Mouse (Mus musculus) heart, adult 9 months (tissue): ENCODE measurements around the gene Setd1b.

Experiments
- DNase-seq, 2 experiments: peaks; one replicate each; pipeline ENCODE4 v3.0.0; 2022; ENCODE audit warnings: low spot score in 2 of 2

The Setd1b gene

DNA sequence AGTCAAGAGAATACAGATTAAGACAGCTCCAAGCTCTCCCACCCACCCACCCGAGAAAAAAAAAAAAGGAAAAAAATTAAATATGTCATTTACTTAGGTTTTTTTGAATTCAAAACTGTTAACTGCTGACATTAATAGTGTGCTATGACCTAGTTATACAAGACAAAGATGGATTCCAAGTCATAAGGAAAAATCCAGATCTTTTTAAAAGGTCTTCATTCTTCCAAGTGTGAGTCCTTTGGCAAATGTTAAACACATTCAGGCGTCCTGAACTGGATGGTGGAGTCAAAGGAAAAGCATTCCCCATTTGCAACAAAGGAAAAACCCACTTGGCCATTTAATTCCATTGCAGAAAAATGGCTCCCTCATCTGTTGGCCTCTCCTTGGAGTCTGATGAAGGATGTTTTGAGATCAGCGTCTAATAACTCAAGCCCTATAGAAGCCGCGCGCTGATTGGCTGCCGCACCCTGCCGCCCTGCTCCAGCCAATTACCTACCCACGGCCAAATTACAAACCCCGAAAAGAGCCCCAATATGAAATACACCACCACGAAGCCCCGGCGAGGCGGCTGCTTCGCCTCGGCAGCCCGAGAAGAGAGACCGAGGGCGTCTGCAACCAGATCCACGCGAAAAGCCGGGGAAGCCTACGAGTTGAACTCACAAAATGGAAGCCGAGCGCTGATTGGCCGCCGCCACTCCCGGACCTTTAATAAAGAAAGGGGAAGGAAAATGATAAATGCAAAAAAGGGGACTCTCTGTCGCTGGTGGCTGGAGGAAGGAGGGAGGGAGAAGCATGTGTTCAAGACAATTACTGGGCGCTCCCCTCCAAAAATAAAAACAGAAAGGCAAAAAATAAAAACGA is 1.1 kb upstream of the Setd1b start:
- DNase-seq: peak; percentile 97 to 98

DNA sequence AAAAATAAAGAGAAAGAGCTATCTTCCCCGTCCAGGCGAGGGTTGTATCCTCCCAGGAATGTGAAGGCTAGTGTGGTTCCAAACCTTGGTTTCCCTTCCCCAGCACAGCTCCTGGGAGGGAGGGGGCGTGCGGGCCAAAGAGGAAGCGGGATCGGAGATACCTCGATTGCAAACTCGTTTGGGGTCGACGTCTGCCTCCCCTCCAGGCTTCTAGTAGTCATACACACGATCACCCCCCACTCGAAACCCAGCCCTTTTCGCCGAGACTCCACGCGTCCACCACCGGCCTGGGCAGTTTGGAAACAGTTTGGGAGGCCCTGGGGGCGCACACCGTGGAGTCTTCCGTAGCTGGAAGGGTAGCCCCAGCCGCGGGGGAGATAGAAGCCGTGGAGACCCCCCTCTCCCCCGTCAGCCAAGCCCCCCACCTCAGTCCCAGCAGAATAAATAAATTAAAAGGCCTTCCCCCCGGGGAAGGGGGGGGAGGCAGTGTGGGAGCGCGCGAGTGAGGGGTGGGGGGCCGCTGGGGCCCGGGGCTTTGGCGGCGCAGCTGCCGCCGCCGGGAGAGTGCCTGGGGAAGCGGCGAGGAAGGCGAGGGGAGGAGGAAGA is 335 bp upstream of the Setd1b start:
- DNase-seq: no peak

DNA sequence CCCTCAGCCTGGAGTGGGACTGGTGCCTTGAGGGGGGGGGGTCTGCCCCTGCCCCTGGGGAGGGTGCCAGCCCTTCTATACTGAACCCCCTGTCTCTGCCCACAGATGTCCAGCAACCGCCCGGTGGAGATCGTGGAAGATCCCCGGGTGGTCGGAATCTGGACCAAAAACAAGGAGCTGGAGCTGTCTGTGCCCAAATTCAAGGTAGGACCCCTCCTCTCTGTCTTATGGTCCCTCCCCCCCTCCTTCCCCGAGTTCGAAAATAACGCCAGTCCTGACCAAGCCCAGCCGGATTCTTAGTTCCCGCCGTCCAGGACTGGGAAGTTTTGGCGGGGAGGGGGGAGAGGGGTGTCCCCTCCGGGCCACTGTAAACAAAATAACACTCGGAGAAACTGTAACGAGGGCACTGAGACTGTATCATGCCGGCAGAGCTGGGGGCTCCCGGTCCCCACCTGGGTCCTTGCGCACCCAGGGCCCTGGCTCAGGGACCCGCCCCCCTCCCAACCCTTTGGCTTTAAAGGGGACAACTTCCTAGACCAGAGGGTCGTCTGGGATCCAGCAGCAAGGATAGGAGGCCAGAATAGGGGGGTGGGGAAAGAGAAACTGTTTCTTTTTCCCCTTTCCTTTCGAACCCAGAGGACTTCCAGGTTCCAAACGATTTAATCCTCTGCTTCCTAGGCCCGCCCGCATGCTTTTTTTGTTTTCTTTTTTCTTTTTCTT is 1.4 kb downstream of the Setd1b start:
- DNase-seq: peak; percentile 37 to 45

DNA sequence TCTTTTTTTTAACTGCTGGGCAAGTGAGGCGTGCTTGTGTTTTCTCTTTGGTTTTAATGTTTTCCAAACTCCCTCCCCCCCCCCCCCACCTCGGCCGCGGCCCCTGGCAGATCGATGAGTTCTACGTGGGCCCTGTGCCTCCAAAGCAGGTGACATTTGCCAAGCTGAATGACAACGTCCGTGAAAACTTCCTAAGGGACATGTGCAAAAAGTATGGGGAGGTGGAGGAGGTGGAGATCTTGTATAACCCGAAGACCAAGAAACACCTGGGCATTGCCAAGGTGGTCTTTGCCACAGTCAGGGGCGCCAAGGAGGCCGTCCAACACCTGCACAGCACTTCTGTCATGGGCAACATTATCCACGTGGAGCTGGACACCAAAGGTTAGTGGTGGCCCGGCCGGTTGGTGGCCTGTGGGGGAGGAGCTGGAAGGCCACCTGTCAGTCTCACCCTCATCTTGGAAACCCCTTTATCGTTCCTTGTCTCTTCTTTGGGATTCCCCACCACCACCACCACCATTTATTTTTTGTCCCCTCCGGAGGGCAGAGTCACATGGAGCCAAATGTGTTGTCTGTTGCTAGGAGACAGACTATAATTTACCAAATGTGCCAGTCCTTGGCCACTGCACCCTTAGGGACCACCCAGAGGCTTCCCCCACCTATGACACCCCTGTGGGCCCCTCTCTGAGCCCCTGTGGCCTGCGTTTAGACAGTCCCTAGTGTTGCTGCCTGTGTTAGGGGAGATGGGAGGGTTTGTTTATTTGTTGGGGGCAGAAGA is 2.2 kb downstream of the Setd1b start:
- peak in 1 of 2 experiments; percentile 18 for DNase-seq

DNA sequence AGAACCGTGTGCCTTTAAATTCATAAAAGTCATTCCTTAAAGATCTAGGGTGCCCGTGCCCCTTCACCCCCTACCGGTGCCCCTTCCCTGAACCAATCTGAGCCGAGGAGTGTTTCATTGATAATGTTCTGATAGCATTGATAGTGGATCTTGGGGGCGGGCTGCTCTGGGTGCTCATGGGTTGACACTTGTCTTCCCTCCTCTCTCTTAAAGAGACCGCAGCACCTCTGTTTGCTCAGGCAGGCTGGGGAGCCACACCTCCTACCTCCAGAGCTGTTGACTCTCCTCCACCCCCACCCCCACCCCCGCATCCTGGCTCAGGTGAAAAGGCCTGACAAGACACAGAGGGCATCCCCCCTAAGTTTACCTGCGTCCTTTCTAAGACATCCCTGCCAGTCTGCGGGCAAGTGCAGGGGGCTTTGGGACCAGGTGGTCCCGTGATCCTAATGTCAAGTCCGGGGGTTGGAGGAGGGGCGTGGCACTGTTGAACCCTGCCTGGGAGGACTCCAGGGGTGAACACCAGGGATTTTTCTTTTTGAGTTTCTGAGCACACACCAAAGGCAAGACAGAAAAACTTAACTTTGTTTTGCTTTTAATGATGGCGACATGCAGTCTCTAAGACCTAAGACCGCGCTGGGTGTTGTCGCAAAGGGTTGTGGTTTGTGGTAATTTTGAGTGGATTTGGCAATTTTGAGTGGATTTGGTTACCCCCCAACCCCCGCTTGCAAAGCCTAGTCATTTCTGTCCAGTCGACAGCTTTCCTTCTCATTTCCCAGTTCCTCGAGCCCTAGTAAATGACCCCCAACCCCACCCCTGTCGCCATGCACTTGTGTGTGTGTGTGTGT is 3.0 kb downstream of the Setd1b start:
- DNase-seq: no peak

DNA sequence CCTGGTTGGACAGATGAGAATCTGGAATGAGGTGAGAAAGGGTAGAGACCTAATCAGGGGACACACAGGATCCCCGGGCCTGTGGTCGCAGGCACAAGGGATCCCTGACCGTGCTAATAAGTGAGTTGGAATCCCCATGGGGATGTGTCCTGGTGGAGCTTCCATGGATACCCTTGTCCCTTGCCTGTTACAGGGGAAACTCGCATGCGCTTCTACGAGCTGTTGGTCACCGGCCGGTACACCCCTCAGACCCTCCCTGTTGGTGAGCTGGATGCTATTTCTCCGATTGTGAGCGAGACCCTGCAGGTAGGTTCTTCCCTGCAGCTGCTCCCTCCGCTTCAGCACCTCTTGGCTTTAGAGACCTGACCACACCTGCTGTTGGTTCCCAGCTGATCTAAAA is 4.4 kb downstream of the Setd1b start:
- no peak for DNase-seq

DNA sequence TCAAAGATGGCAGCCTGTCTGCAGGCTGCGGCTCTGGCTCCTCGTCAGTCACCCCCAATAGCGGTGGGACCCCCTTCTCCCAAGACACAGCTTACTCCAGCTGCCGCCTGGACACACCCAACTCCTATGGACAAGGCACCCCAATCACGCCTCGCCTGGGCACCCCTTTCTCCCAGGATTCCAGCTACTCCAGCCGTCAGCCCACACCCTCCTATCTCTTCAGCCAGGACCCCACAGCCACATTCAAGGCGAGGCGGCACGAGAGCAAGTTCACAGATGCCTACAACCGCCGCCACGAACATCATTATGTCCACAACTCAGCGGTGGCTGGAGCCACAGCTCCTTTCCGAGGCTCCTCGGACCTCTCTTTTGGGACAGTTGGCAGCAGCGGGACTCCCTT is 5.6 kb downstream of the Setd1b start:
- no peak for DNase-seq

DNA sequence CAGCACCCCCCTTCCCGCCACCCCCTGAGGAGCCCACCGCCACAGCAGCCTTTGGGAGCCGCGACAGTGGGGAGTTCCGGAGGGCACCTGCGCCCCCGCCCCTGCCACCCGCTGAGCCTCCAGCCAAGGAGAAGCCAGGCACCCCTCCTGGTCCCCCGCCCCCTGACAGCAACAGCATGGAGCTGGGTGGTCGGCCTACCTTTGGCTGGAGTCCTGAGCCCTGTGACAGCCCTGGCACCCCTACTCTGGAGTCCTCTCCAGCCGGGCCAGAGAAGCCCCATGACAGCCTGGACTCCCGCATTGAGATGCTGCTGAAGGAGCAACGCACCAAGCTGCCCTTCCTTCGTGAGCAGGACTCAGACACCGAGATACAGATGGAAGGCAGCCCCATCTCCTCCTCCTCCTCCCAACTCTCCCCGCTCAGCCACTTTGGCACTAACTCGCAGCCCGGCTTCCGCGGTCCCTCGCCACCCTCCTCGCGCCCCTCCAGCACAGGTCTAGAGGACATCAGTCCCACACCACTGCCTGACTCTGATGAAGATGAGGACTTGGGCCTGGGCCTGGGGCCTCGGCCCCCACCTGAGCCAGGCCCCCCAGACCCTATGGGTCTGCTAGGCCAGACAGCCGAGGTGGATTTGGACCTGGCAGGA is 6.2 kb downstream of the Setd1b start:
- DNase-seq: no peak

DNA sequence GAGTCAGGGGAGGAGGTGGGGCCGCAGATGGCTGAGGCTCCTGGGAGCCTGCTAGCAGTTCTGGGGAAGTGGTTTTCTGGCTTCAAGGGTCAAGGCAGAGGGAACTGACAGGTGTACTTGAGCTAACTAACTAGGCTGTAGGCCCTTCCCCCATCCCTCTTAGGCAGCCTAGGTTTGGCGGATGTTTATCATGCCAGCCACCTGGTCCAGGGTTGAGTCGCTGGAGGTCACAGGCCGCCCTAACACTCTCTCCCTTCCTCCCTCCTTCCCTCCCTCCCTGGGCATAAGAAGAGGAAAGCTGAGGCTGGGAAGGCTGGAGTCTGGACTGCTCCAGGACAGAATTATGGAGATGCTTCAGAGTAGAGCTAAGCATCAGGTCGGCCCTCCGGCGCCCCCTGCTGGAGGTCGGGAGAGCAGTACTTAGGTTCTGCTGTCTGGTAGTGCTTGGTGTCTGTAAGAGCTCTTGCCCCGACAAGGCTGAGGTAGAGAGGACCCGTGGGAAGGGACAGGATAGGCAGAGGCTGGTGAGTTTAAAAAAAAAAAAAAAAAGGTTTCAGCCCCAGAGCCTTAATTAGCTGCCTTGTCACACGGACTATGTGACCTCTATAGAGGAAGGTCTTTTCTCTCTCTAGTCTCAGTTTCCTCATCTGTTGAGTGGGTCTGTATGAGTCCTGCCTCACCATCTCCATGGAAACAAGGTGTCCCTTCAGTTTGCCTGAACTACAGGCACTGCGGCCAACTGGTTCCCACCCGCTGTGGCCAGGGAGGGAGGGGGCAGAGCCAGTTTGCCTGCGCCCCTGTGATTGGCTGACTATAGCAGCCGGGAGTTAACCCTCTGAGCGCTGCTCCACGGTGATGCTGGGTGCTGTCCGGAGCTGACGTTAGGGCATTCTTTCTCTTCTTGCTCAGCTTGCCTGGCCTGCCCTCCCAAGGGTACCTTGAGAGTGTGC is 7.7 kb downstream of the Setd1b start:
- DNase-seq: peak; percentile 74 to 88

DNA sequence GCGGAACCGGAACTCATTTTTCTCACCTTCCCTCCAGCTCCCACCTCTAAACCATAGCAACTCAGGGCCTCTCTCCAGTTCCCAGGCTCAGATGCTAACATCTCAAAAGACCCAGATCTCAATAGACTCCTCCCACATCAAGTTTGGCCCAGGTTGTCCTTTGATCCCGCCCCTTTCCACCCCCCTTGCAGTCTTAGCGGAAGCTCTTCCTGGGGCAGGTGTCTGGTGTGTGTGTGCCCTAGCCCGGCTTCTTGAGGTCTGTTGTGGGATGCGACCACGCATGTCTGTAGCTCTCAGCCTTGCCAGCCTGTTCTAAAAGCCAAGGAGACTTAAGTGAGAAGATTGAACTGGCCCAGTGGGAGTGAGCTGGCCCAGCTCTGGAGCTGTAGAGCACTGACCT is 8.6 kb downstream of the Setd1b start:
- no peak for DNase-seq

DNA sequence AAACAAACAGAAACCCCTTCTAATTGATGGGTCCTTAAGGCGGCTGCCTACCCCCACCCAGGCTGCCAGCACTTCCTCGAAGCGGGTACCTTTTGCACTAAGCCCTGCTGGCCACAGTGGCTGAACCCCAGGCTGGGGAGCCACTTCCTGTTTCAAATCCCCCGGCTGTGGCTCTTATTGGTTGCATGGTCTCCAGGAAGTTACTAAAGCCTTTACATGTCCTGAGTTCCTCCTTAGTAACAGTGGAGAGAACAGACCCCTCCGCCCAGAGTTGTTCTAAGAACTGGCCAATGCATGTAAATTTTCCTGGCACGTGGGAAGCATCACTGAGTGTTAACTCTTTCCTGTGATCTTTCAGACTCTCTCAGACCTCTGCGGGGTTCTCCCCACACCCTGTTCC is 9.1 kb downstream of the Setd1b start:
- peak; percentile 48 to 67 for DNase-seq

DNA sequence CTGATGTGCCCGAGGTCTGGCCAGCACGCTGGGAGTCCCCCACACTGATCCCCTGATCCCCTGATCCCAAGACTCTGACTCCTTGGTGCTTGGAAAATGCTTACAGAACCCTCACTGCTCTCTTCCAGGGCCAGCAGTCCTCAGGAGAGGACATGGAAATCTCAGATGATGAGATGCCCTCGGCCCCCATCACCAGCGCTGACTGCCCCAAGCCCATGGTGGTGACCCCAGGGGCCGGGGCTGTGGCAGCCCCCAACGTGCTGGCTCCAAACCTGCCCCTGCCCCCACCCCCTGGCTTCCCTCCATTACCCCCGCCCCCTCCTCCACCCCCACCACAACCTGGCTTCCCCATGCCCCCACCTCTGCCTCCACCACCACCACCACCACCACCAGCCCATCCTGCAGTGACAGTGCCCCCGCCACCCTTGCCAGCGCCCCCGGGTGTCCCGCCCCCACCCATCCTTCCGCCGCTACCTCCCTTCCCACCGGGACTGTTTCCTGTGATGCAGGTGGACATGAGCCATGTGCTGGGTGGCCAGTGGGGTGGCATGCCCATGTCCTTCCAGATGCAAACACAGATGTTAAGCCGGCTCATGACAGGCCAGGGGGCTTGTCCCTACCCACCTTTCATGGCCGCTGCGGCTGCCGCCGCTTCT is 9.8 kb downstream of the Setd1b start:
- no peak for DNase-seq

DNA sequence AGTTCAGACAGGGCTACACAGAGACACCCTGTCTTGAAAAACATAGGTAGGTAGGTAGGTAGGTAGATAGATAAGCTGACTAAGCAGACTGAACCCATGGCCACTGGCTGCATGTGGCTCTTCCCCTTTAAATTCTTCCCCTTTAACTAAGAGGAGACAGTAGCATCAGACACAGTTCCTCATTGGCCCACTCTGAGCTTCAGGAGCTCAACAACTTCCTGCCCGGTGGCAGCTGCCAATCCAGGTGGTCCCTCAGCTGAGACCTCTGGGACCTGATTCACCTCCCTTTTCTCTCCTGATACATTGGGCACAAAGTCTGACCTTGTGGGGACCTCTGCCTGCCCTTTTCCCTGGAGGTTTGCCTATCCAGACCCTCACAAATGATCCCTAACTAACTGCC is 10.9 kb downstream of the Setd1b start:
- DNase-seq: no peak

DNA sequence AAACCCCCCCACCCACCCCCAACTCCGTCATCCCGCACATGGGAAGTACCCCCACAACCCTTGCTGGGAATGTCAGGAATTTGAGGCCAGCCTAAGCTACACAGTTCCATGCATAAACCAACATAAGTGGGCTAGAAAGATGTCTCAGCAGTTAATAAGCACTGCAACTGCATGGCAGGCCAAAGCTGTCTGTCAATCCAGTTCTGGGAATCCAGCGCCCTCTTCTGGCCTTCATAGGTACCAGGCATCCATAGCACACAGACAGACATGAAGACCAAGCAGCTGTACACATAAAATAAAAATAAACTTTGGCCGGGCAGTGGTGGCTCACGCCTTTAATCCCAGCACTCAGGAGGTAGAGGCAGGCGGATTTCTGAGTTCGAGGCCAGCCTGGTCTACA is 13.4 kb downstream of the Setd1b start:
- DNase-seq: peak; percentile 35 to 72

DNA sequence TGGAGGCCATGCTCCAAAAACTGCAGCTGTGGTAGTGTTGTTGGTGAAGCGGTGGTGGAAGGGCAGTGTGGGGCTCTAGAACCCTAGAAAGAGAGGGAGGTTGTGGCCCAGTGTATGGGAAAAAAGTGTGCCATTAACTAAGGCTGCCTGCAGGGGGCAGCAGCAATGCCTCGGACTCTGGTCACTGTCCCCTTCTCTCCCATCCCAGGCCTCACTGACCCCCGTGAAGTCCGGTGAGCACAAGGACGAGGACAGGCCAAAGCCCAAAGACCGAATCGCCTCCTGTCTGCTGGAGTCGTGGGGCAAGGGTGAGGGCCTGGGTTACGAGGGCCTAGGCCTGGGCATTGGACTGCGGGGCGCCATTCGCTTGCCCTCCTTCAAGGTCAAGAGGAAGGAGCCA is 14.8 kb downstream of the Setd1b start:
- DNase-seq: no peak

DNA sequence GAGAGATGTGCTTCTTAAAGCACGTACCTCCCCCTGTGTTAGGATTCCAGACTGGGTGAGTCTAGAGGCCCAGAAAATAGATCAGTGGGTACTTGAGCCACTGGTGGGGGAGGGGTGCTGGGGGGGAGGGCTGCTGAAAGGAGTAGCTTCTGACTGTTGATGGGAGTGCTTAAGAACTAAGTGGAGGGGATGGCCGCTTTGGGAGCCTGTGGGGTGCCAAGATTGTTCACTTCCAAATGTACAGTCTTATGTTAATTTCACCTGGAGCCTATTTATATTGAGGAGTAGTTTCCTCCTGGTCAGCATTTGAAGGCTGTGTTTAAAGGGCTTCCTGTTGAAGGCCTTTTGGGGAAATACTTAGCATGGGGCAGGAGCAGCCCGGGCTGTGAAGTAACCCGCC is 16.0 kb downstream of the Setd1b start:
- DNase-seq: no peak

DNA sequence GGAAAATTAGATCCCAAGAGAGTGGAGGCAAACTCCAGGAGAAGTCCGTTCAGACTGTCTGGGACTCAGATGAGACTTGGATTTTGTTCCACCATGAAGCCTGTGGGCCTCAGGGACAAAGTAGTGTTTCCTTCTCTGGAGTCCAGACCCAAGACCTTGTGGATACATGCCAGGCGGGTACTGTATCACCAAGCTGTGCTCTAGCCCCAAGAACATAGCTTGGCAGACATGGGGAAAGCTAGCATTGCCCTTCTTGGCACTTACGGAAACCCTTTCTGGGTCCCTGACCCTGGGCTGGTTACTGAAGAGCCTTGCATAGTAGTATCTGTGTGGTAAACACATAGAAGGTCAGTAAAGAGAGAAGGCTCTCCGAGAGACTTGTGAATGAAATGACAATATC is 17.5 kb downstream of the Setd1b start:
- DNase-seq: no peak

DNA sequence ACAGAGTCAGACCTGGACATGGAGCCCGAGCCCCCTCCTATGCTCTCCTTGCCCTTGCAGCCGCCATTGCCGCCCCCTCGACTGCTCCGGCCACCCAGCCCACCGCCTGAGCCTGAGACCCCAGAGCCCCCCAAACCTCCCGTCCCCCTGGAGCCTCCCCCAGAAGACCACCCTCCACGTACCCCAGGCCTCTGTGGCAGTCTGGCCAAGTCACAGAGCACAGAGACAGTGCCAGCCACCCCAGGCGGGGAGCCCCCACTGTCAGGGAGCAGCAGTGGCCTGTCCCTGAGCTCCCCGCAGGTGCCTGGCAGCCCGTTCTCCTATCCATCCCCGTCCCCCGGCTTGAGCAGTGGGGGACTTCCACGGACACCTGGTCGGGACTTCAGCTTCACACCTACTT is 17.9 kb downstream of the Setd1b start:
- no peak for DNase-seq

DNA sequence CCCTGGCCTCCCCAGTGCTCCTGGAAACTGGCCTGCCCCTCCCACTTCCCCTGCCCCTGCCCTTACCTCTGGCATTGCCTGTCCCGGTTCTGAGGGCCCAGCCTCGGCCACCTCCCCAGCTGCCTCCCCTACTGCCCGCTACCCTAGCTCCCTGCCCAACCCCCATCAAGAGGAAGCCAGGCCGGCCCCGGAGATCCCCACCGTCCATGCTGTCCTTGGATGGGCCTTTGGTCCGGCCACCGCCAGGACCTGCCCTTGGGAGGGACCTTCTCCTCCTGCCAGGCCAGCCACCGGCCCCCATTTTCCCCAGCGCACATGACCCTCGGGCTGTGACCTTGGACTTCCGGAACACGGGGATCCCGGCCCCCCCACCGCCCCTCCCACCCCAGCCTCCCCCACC is 18.3 kb downstream of the Setd1b start:
- no peak for DNase-seq
